Mouse (Mus musculus) thymus, adult 2 months (tissue): Measurements from ENCODE around the gene Ppy.

Experiments used
- CTCF ChIP-seq: fragments of 200-500 bp; IDR thresholded peaks from 2 replicates; pipeline ENCODE4 v1.5.1; 2012; ENCODE audit warnings: mild to moderate bottlenecking, control low read depth, low read length, moderate library complexity, borderline replicate concordance; ENCODE audit not compliant: control insufficient read depth, poor library complexity, insufficient read depth; ENCODE audit errors: extremely low read depth
- POLR2A ChIP-seq: fragments of 200-500 bp; IDR thresholded peaks from 2 replicates; pipeline ENCODE4 v1.6.1; 2012; ENCODE audit warnings: mild to moderate bottlenecking, low read length, control low read depth, moderate library complexity; ENCODE audit not compliant: control insufficient read depth, poor library complexity, insufficient read depth; ENCODE audit errors: extremely low read depth

GRCm38 (mm10) chr11:102147213-102147989 lies 46.3 kb upstream of the Ppy start:
- TF ChIP-seq CTCF (no peak), POLR2A (no peak)
